Mouse (Mus musculus): ENCODE measurements around the gene Olfr643. TPM values are rescaled to one million over a fixed set of nuclear protein-coding genes. Genes with fewer than 3 reads are reported as not detected.
"Not testable (repeated sequence)": the region's sequence is repeated elsewhere in the genome, so short reads cannot be mapped to it uniquely, and the experiment has no call there.

The Olfr643 gene
- total RNA-seq, 4 experiments from 2014 or later, result not detected

- DNase-seq (ENCODE audit: low spot score), result no peak
These were observed 118.3 kb downstream of the Olfr643 start for GRCm38 (mm10) chr7:104018953-104019352.

DNA sequence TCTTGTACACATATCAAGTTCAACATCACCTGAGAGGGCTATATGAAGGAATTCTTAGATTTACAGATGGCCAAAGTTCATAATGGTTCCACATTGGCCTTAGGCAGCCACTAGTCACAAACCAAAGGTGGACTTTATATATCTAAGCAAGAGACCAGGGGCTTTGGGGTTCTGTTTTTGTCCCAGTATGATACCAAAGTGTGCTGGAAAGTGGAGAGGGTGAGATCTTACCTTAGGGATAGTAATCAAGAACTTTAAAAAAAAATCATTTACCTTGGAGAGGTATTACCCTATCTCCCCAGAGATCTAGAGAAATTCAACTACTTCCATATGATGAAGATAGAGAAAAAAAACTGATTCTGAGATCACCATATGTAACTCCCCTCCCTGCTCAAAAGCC is 120.0 kb downstream of the Olfr643 start, which contains the start of gene Olfr639:
Olfr639 (minus strand) TSS at position 101 of the 400 bp plus-strand sequence.
- no peak for DNase-seq (ENCODE audit: low spot score)

- DNase-seq (ENCODE audit: low spot score), result no peak
These were observed 138.1 kb downstream of the Olfr643 start for GRCm38 (mm10) chr7:103999124-103999523.

- DNase-seq (ENCODE audit: low spot score), result no peak
These were observed 138.8 kb downstream of the Olfr643 start, which contains the start of gene Olfr638 for GRCm38 (mm10) chr7:103998446-103998845. Olfr638 (plus strand) TSS chr7:103998746.

GRCm38 (mm10) chr7:103971782-103972181 is 165.4 kb downstream of the Olfr643 start:
- DNase-seq (ENCODE audit: low spot score), result no peak

DNA sequence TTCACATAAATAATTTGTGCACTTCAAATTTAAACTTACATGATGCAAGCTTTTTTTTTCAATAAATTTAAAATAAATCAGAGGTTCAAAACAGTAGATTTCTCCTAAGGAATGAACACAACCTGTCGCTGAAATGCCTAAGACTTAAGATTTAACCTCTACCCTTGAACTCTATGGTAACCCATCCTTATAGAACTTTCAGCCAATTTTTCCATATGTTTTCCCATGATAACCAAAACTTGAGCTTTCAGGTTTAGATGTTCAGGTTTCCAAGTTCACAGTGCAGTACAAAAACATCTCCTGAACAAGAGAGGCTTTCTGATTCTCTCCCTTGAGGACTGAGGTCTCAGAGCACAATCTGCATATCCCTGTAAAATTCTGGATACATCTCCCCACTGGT is 166.4 kb downstream of the Olfr643 start, which contains the start of gene Olfr635:
Olfr635 (plus strand) TSS at position 301 of the 400 bp plus-strand sequence.
- DNase-seq (ENCODE audit: low spot score), result no peak

- not testable (repeated sequence) for DNase-seq (ENCODE audit: low spot score)
These were observed 170.3 kb downstream of the Olfr643 start for GRCm38 (mm10) chr7:103966873-103967272.

Other genes starting within 250 kb of the Olfr643 start
- not detected for gene Olfr64, start 242.9 kb downstream of the Olfr643 start, total RNA-seq (2022)
- gene Olfr65, start 233.9 kb downstream of the Olfr643 start, total RNA-seq (2022), result not detected
- not detected for gene Olfr631, start 208.6 kb downstream of the Olfr643 start, total RNA-seq (2022)
- not detected for gene Olfr632, start 203.1 kb downstream of the Olfr643 start, total RNA-seq (2022)
- gene Olfr633, start 193.0 kb downstream of the Olfr643 start, total RNA-seq (2022), result not detected
- under 1 TPM in 1 of 4 experiments, not detected in 3; 0.03 TPM for gene Olfr635, start 166.3 kb downstream of the Olfr643 start, total RNA-seq (2022)
- not detected for gene Olfr638, start 138.7 kb downstream of the Olfr643 start, total RNA-seq (2022)
- under 1 TPM in 2 of 4 experiments, not detected in 2; 0.06 TPM for gene Olfr639, start 120.1 kb downstream of the Olfr643 start, total RNA-seq (2022)
- not detected for gene Olfr640, start 111.8 kb downstream of the Olfr643 start, total RNA-seq (2022)
- not detected for gene Olfr641, start 102.0 kb downstream of the Olfr643 start, total RNA-seq (2022)
- gene Olfr642, start 84.7 kb downstream of the Olfr643 start, total RNA-seq (2022), result not detected
- not detected for gene 4930516K23Rik, start 76.0 kb downstream of the Olfr643 start, total RNA-seq (2022)
- gene Olfr644, start 65.5 kb downstream of the Olfr643 start, total RNA-seq (2022), result not detected
- not detected for gene Olfr645, start 51.9 kb downstream of the Olfr643 start, total RNA-seq (2022)
- not detected for gene Olfr646, start 32.5 kb downstream of the Olfr643 start, total RNA-seq (2022)
- not detected for gene Ubqln5, start 7.6 kb downstream of the Olfr643 start, total RNA-seq (2022)
- not detected for gene Ubqln3, start 5.9 kb upstream of the Olfr643 start, total RNA-seq (2022)
- not detected for gene Ubqlnl, start 13.2 kb upstream of the Olfr643 start, total RNA-seq (2022)
- gene Olfm5, start 27.4 kb upstream of the Olfr643 start, total RNA-seq (2022), result not detected
- not detected for gene Olfr648, start 46.0 kb upstream of the Olfr643 start, total RNA-seq (2022)
- gene Olfr649, start 58.6 kb upstream of the Olfr643 start, total RNA-seq (2022), result not detected
- gene Trim6, start 81.4 kb upstream of the Olfr643 start, total RNA-seq (2022), result under 1 TPM; 0.14 to 0.34 (median 0.18) TPM
- gene Trim34a, start 107.1 kb upstream of the Olfr643 start, total RNA-seq (2022), result 1 to 10 TPM; 2.9 to 3.6 (median 3.4) TPM
- gene Trim5, start 150.7 kb upstream of the Olfr643 start, total RNA-seq (2022), result 1 to 10 TPM; 1.3 to 2.8 (median 1.6) TPM
- gene Trim12a, start 178.1 kb upstream of the Olfr643 start, total RNA-seq (2022), result 1 to 10 TPM; 4.7 to 9.6 (median 6.1) TPM
- gene Trim34b, start 192.1 kb upstream of the Olfr643 start, total RNA-seq (2022), result under 1 TPM in 2 of 4 experiments, not detected in 2; 0.16 to 0.17 TPM
- gene Trim12c, start 216.0 kb upstream of the Olfr643 start, total RNA-seq (2022), result 1 to 10 TPM; 3.6 to 5.8 (median 5.0) TPM
- gene Trim30b, start 232.5 kb upstream of the Olfr643 start, total RNA-seq (2022), result under 1 TPM in 1 of 4 experiments, not detected in 3; 0.23 TPM